Mouse (Mus musculus) telencephalon, adult 2 months (tissue): Measurements from ENCODE around the gene Spaca4.

Experiments used
- DNase-seq: peaks from one replicate; pipeline ENCODE4 v3.0.0-alpha.2; 2011; ENCODE audit warnings: low read depth, low spot score

Gene Spaca4

DNA sequence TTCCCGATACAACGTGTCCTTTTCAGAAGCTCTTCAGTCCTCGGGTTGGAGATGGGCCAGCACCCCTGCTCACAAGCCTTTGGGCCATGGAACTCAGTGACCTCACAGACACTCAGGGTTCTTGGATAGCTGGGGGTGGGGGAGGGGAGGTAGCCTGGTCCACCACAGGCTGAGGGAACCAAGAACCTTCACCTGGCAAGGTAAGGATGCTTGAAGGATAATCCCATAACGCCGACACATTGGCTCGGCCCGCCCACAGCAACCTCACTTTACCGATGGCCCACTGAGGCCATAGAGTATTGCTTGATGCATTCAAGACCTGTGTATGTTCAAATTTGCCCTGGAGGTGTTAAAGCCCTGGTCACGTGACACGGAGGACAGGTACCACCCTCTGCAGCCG is at the start of gene Spaca4:
TSS of gene Spaca4 (minus strand) at position 101 of the 400 bp plus-strand sequence.
- no peak for DNase-seq

DNA sequence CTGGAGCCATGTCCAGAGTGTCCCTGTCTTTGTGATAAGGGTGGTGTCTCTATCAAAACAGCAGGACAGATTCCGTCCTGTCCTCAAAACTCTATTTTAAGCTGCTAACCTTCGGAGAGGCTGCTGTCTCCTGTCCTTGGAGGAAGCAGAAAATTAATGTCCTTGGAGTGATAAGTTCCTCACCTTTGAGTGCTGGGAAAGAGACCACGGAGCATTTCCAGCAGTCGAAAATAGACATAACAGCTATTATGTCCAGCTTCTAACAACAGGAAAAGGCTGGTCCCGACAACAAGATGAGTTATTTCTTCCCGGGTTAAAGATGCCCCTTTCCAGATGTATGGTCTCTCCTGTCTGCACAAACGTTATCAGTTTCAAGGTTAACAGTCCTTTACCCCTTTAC is 49.6 kb upstream of the Spaca4 start:
- DNase-seq, result no peak

DNA sequence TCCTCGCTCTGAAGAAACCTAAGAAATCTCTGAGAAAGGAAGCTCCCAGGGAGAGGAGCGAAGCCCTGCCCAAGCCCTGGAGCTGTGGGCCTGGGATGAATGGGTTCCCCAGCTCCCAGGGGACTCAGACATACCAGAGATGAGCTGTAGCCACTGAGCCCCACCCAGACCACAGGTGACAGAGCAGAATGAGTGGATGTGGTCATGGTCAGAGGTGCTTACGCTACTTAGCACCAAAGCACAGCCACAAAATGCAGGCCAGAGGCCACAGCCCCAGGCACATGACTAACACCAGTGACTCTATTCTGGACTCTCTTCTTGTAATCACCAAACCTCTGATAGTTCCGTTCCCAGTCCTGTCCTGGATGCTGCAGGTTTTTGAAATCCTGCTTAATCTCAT is 45.5 kb upstream of the Spaca4 start:
- no peak for DNase-seq

DNA sequence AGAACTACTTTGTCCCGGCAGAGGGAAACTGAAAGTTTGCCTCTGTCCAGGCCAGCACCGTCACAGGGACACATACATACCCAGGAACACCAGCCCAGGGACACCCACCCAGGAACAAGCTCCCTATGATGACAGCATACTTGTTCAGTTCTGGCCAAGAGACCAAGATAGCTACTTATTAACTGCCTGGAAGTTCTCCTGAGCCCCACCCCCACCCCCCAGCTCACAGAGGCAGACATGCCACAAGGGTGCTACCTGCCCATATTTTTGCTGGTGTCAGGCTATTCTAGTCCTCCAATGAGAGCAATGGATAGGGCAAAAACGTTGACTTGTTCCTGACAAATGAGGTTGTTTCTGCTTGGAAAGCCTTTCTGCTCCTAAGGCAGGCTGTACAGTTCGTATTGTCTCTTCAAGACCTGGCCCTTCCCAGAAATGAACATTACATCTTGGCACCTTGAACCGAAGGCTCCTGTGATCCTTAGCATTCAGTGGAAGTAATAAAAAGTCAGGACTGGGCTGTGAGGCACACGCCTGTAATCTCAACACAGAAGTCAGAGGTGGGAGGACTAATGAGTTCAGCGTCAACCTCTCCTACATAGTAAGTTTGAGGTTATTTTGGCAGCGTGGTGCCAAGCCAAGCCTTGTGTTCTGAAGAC is 44.9 kb upstream of the Spaca4 start:
- no peak for DNase-seq

DNA sequence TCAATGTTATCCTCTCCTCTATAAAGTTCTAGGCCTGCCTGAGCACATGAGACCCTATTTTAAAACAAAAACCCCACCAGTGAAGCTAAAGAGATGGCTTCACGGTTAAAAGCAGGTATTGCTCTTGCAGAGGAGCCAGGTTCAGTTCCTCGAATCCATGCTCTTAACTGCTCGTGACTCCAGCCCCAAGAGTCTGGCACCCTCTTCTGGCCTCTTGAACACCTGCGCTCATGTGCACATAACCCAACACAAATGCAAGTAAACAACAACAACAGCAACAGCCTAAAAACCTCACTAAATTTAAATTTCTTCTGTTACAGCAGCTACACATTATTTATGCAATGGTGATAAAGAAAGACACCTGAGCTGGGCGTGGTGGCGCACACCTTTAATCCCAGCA is 41.9 kb upstream of the Spaca4 start:
- no peak for DNase-seq

DNA sequence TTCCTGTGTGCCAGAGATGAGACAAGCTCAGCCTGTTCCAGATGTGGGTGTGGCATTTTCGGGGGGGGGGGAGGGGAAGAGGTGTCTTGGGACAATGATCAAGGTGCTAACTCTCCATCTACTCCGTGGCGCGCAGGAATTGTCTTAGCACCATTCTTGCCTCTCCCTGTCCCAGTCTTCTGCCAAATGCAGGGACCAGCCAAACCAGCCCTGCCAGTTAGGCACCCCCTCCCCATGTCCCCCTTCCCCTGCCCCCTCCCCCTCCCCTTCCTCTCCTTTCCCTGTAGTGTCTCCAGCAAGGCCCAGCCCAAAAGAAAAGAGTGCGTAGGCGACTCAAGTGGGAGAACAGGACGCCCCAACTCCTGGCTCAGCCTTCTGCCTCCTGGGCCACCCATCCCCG is 41.2 kb upstream of the Spaca4 start:
- DNase-seq, result no peak

DNA sequence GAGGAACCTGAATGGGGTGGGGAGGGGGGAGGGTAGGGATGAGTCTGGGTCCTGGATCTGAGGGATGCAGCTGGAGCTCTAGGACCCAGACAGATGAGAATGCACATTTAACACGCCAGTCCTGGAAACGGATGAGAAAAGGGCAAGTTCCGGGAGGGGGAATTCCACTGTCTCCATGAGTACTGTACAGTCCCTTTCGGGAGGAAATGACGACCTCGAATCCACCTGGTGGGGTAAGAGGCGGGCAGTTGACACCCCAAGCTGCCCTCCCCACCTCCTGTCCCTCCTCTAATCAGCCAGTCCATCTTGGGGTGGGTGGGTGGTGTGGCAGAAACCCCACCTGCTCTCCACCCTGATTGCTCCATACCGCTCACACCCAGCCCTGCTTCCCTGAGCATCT is 40.4 kb upstream of the Spaca4 start:
- DNase-seq, result no peak

DNA sequence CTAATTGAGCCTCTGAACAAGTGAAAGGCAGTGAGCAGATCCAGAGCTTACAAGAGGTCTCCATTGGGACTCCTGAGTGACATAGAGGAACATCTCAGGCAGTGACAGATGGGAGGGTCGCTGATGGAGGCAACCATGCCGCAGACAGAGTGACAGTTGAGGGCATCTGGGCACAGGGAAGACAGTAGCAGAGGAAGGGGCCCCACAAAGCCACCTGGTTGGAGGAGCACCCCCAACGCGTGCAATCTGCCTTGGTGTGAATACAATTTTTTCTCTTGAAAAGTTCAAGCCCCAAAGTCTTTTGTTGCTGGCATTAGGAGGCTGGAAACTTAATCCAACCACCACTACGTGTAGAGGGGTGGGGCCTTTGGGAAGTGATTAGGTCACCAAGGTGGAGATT is 34.5 kb upstream of the Spaca4 start:
- no peak for DNase-seq

DNA sequence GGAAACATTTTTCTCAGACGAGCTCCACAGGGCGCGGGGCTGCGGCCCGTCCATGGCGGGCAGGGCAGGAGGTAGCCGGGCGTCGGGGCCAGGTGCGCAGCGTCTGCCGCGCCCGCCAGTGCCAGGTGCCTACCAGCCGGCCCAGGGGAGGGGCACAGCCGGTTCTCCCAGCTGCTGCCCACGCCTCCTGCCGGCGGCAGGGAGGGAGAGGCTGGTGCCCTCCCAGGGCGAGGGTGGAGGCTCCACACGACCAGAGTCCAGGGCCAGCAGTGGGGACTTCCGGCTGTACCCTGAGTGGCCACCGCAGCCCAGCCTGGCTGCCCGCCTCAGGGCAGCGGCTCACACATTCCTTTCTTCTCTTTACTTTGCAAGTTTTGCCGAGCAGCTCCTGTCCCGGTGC is 33.8 kb upstream of the Spaca4 start:
- DNase-seq, result no peak

DNA sequence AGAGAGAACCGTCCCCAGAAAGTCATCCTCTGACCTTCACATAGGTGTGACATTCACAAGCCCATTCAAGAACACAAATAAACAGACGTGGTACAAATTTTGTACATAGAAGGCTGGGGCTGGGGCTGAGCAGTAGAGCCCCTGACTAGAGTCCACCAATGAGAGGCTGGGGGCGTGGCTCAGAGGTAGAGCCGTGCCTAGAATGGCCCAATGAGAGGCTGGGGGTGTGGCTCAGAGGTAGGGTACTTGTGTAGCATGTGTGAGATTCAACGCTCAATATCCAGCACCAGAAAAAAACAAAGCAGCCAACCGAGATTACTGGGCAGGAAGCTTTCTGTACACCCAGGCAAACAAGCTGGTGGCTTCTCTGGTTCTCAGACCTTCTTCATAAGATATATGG is 30.1 kb upstream of the Spaca4 start:
- no peak for DNase-seq

DNA sequence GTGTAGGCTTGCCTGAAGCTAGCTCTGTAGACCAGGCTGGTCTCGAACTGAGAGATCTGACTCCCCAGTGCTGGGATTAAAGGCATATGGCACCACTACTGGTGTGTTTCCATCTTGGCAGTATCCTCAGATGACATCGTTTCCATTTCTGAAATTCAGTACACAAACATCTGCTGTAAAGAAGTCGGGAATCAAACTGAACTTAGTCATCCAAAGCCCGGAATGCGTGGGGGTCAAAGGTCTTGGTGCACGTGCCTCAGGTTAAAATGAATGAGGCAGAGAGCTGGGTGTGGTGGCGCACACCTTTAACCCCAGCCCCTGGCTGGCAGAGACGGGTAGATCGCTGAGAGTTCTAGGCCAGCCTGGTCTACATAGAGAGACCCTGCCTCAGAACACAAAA is 24.5 kb upstream of the Spaca4 start:
- DNase-seq, result no peak

DNA sequence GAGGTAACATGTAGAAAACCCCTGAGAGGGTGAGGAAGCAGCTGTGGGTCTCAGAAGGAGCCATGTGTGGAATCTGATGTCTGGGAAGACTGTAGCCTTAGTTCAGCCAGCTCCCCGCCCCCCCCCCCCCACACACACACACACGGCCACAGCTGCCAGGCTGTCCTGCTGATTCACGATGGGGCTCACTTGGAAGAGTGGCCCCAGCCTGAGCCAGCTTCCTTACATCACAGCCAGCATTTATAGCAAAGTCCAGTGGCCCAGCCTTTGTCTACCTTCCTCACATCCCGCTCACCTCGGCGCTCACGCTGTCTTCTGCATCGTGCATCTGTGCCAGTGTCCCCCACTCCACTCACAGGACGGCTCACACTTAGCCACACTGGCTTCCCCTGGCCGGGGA is 23.8 kb upstream of the Spaca4 start:
- DNase-seq, result no peak

DNA sequence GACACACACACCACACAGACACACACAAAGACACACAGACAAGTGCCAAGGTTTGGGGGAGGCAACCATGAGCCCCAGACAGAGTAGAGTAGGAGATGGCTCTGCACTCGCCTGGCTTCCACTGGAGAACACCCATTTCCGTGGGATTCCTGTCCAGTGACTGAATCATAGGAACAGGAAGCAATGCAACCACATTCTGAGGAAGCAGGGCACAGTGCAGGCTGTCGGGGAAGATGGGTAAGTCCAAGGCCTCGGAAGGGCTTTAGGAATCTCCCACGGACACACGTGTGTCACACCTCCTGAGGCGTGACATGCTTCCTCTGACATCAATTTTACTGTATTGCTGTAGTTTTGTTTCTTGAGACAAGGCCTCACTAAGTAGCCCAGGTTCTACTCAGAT is 22.5 kb upstream of the Spaca4 start:
- DNase-seq, result no peak

DNA sequence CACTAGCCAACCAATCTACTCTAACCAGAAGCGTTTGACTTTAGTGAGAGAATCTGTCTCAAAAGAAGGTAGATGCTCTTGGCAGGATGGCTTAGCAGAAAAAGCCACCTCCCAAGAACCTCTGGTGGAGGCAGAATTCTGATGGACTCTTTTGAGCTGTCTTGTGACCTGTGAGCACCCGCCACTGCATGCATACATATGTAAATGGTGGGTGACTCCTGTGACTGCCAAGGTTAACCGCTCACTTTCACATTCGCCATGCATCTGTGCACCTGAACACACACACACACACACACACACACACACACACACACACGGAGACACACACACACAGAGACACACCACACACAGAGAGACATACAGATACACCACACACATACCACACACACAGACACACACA is 21.8 kb upstream of the Spaca4 start:
- DNase-seq, result no peak

DNA sequence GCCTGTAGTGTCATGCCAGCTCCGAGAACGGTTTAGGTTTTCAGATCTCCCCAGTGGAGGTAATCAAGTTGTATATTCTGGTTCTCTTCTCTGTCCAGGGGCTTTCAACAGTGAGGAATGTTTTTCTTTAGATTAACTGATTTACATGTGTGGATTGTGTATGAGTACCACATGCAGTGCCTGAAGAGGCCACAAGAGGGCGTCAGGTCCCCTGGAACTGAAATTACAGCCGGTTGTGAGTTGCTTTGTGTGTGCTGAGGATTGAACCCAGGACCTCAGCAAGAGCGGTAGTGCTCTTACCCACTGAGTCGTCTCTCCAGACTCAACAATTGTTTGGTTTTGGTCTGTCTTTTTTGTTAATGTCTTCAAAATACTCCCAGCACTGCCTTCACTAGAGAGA is 20.9 kb upstream of the Spaca4 start:
- no peak for DNase-seq

DNA sequence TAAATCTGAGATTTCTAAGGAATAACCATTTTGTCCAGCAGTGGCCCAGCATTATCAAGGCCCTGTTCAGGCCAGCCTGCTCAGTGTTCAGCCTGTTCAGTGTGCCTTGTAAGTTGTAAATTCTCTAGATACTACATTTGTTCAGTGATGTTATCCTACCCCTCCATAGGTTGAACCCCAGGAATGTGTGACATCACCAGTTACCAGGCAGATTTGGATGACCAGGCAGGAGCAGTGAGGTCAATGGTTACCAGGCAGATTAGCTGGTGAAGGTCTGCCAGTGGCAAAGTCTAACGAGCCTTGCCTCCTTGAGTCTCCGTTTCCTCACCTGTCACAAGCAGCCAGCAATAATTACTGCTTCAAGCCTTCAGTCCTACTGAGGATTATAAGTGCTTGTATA is 18.8 kb upstream of the Spaca4 start:
- peak; percentile 70 for DNase-seq

DNA sequence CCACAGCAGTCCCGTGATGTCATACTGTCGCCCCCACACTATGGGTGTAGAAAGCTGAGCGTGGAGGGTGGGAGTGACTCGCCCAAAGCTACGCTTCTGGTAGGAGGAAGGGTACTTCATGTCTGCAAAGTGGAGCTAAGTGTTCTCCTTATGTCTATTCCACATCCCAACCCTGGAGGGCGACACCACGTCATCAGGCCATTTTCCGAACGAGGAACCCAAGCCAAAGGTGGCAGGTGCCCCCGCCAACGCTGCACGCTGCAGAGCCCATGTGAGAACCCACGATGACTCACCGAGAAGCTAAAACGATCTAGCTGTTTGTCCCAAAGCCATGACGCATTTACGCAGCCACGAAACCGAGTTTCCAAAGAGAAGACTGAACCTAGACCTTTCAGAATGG is 16.7 kb upstream of the Spaca4 start:
- peak; percentile 86 for DNase-seq

DNA sequence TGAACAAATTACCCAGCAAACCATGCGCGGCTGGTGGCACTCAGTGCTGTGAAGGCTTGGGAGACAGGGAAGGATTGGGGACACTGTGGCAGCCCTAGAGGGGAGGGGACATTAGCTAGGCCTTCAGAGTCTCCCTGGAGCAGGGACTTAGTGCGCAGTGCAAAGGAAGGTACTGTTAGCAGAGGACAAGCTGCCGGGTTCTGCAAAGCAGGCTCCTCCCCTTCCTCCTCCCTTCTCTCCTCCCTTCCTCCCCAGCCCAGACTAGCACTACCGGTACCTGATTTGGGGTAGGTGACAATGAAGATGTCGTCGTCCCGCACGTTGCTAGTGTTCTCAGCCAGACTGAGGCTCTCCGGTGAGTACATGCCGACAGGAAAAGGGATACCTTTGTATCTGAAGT is 16.2 kb upstream of the Spaca4 start:
- peak; percentile 63 for DNase-seq

DNA sequence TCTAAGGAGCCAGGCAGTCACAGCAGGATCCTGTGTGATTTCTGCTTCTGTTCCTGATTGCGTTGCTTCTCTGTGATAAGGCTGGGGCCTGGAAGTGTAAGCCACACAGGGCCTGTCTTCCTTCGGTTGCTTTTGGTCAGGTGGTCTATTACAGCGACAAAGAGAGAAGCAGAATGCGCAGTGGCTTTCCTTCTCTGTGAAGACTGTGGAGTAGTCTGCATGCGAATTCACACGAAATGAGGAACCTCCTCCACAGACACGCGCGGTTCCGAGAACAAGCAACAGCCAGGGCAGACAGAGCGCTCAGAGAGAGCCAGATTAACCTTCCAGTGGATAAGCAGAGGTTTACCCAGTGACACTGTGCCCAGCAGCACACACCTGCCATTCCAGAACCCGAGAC is 15.7 kb upstream of the Spaca4 start:
- peak; percentile 22 for DNase-seq

DNA sequence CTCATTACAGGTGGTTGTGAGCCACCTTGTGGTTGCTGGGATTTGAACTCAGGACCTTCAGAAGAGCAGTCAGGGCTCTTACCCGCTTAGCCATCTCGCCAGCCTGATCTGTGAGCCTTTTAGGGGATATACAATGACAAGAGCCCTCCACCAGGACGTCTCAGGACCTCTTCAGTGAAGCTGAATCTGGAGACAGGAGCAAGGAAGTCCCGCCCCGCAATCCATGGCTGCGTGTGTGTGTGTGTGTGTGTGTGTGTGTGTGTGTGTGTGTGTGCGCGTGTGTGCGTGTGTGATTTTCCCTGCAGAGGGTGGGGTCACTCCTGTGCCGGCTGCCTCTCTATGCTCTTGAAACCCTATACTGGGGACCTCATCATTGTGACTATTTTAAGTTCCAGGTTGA is 14.2 kb upstream of the Spaca4 start:
- DNase-seq, result no peak

DNA sequence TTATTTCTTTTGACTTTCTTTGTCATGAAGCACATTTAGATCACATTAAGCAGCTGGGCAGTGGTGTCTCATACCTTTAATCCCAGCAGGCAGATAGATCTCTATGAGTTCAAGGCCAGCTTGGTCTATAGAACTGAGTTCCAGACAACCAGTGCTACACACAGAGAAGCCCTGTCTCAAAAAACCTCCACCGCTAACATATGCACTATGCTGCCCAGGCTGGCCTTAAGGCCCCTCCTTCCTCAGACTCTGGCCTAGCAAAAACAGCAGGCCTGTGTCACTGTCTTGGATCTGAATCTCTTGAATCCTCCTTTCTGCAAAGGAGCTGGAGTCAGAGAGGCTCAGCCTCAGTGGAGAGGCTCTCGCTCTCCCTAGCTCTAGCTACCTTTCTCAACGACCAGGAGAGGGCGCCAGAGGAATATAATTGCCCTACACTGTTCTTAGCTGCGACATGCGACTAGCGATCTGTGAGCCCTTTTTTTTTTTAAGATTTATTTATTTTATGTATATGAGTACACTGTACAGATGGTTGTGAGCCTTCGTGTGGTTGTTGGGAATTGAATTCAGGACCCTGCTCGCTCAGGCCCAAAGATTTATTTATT is 13.7 kb upstream of the Spaca4 start:
- DNase-seq, result peak; percentile 75

DNA sequence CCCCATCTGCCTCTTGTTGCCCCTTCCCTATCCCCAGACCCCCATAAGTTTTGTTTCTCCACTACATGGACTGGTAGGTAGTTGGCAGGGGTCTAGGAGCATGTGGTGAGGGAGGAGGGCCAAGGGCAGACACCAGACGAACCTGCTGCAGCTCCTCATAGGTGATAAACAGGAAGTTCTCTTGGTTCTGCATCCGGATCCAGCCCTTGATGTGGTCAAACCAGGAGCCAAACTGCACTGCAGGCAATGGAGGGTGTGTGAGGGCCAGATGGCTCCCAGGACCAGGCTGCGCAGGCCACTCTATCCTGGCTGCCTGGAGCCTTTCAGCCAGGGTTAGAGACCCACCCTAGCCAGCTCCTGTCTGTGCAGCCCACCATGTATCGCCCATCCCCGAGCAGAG is 7.9 kb upstream of the Spaca4 start:
- no peak for DNase-seq

DNA sequence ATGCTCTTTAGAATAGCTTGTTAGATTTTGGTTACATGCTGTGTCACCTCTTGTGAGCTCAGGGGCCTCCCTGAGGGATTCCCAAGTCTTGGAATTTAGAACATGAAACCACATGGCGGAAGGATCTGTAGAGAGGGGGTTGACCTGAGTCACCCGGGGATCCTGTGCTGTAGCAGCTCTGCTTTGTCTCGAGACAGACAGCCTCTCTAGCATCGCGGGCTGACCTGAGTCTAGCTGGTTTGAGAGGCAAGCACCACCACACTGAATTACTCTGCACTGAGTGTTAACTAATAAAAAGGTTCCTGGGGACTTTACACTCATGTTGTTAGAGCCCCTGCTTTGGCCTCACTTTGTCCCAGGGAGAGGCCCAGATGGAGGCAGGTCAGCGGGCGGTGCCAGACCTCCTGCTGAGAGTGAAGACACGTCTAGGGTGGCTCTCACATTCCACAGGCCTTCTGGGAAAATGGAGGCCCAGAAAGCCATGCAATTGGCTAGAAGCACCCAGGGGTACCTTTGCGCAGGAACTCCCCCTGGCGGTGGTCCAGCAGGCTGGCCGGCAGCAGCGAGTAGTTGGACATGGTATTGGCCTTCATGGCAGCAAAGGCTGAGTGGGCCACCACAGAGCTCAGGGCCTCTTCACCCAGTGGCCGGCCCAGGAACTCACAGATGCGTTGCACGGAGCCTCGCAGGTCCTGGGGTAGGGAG is 5.3 kb upstream of the Spaca4 start:
- no peak for DNase-seq
